Mouse (Mus musculus) midbrain, embryonic 11.5 days (tissue): ENCODE measurements at regions not wholly inside any gene's neighbourhood (a gene's known extent, or its start where the extent isn't known, plus 50 kb on each side); places are given as distances from the start of the nearest gene placed in this dataset.

ENCODE experiments used
- ATAC-seq: fragments of 200-750 bp; cut with Nextera tagmentation; 2 replicates; pipeline ENCODE4 v1.8.0; 2017; ENCODE audit warnings: moderate TSS enrichment, moderate library complexity; ENCODE audit not compliant: low FRiP score
- DNase-seq: peaks from one replicate; pipeline ENCODE4 v3.0.0; 2015; ENCODE audit warnings: low spot score; ENCODE audit errors: missing footprints
- H3K27ac ChIP-seq: fragments of 300-500 bp; sonication (generic); 2 replicates; pipeline ENCODE4 v1.5.1; 2014; ENCODE audit warnings: low read depth, low read length
- H3K27me3 ChIP-seq: fragments of 300-500 bp; sonication (generic); 2 replicates; pipeline ENCODE4 v1.6.1; 2014; ENCODE audit warnings: mild to moderate bottlenecking, low read length, moderate library complexity, mixed read lengths; ENCODE audit not compliant: control insufficient read depth, insufficient read depth
- H3K36me3 ChIP-seq: fragments of 300-500 bp; sonication (generic); 2 replicates; pipeline ENCODE4 v1.6.1; 2014; ENCODE audit warnings: mild to moderate bottlenecking, low read length, moderate library complexity, mixed read lengths; ENCODE audit not compliant: control insufficient read depth, insufficient read depth
- H3K4me1 ChIP-seq: fragments of 300-500 bp; sonication (generic); 2 replicates; pipeline ENCODE4 v1.6.1; 2014; ENCODE audit warnings: low read length; ENCODE audit not compliant: control insufficient read depth, insufficient read depth
- H3K4me2 ChIP-seq: fragments of 300-500 bp; sonication (generic); 2 replicates; pipeline ENCODE4 v1.6.1; 2014; ENCODE audit warnings: mild to moderate bottlenecking, moderate library complexity
- H3K4me3 ChIP-seq: fragments of 300-500 bp; sonication (generic); 2 replicates; pipeline ENCODE4 v1.5.1; 2014; ENCODE audit warnings: low read depth, low read length
- H3K9ac ChIP-seq: fragments of 300-500 bp; sonication (generic); 2 replicates; pipeline ENCODE4 v1.6.1; 2014; ENCODE audit warnings: low read length
- H3K9me3 ChIP-seq: fragments of 300-500 bp; sonication (generic); 2 replicates; pipeline ENCODE4 v1.6.1; 2016; ENCODE audit warnings: low read length; ENCODE audit not compliant: control insufficient read depth
- WGBS: fragments of 180-500 bp; shearing (Covaris S2); extraction: QIAGEN DNeasy Blood & Tissue Kit; methylation state at CpG from one replicate; pipeline ENCODE4 v1.1.7; 2014; 5-methylcytosine and 5-hydroxymethylcytosine counted together

GRCm38 (mm10) chr7:68906771-68907395, 157.8 kb upstream of the Arrdc4 start:
- H3K4me1 ChIP-seq: no peaks in the 10 kb centered on the region; the same call in 1 of the 2 replicates
- WGBS: 61% methylated on average over 8 of the region's 8 CpGs
- no peaks in the 10 kb centered on the region for H3K36me3 ChIP-seq
- ATAC-seq (no peak), DNase-seq (peak; percentile 74)
- no peak overlapping the region for H3K27ac ChIP-seq
- H3K4me3 ChIP-seq: no peak overlapping the region
- no peak overlapping the region for H3K4me2 ChIP-seq
- no peaks in the 10 kb centered on the region for H3K9me3 ChIP-seq
- no peaks in the 10 kb centered on the region for H3K27me3 ChIP-seq
- no peak overlapping the region for H3K9ac ChIP-seq

- no peak overlapping the region for H3K9ac ChIP-seq
- no peaks in the 10 kb centered on the region; the same call in 1 of the 2 replicates for H3K4me1 ChIP-seq
- no peaks in the 10 kb centered on the region for H3K27me3 ChIP-seq
- H3K36me3 ChIP-seq: no peaks in the 10 kb centered on the region
- no peak overlapping the region for H3K4me2 ChIP-seq
- WGBS: 93% methylated on average over 4 of the region's 4 CpGs
- H3K27ac ChIP-seq: no peak overlapping the region
- H3K9me3 ChIP-seq: no peaks in the 10 kb centered on the region
- H3K4me3 ChIP-seq: no peak overlapping the region
- ATAC-seq: no peak
- peak; percentile 72 for DNase-seq
Observed at GRCm38 (mm10) chr7:68905793-68906192, 156.8 kb upstream of the Arrdc4 start.

GRCm38 (mm10) chr7:68886173-68886572, 137.1 kb upstream of the Arrdc4 start:
- Histone ChIP-seq H3K9me3 (no peaks in the 10 kb centered on the region), H3K4me3 (no peak overlapping the region)
- ATAC-seq: no peak

GRCm38 (mm10) chr7:68873008-68873407, 124.0 kb upstream of the Arrdc4 start:
- H3K4me1 ChIP-seq: no peaks in the 10 kb centered on the region
- H3K36me3 ChIP-seq: no peaks in the 10 kb centered on the region

More at GRCm38 (mm10) chr7:68886173-68886572, 137.1 kb upstream of the Arrdc4 start:
- Histone ChIP-seq H3K36me3 (no peaks in the 10 kb centered on the region), H3K27ac (no peak overlapping the region), H3K4me1 (no peaks in the 10 kb centered on the region), H3K27me3 (no peaks in the 10 kb centered on the region), H3K9ac (no peak overlapping the region), H3K4me2 (no peak overlapping the region)
- DNase-seq: no peak

GRCm38 (mm10) chr7:68864322-68865031, 115.4 kb upstream of the Arrdc4 start:
- H3K27me3 ChIP-seq: no peaks in the 10 kb centered on the region
- H3K4me2 ChIP-seq: no peak overlapping the region
- H3K4me3 ChIP-seq: no peak overlapping the region
- no peaks in the 10 kb centered on the region for H3K36me3 ChIP-seq
- ATAC-seq (no peak), DNase-seq (no peak)
- 74% methylated on average over 7 of the region's 7 CpGs for WGBS
- no peaks in the 10 kb centered on the region for H3K9me3 ChIP-seq
- H3K27ac ChIP-seq: no peak overlapping the region
- H3K9ac ChIP-seq: no peak overlapping the region
- no peaks in the 10 kb centered on the region for H3K4me1 ChIP-seq

More at GRCm38 (mm10) chr7:68873008-68873407, 124.0 kb upstream of the Arrdc4 start:
- Histone ChIP-seq H3K27ac (no peak overlapping the region), H3K27me3 (no peaks in the 10 kb centered on the region), H3K4me2 (no peak overlapping the region), H3K9me3 (no peaks in the 10 kb centered on the region), H3K9ac (no peak overlapping the region), H3K4me3 (no peak overlapping the region)
- 78% methylated on average over 5 of the region's 5 CpGs for WGBS
- ATAC-seq (no peak), DNase-seq (no peak)

GRCm38 (mm10) chr7:68858471-68859210, 109.6 kb upstream of the Arrdc4 start:
- Histone ChIP-seq H3K9me3 (no peaks in the 10 kb centered on the region), H3K4me1 (no peaks in the 10 kb centered on the region), H3K4me2 (no peak overlapping the region), H3K4me3 (no peak overlapping the region), H3K27me3 (no peaks in the 10 kb centered on the region), H3K36me3 (no peaks in the 10 kb centered on the region), H3K27ac (no peak overlapping the region), H3K9ac (no peak overlapping the region)
- 63% methylated on average over 2 of the region's 2 CpGs for WGBS
- ATAC-seq (no peak), DNase-seq (no peak)

- H3K9me3 ChIP-seq: no peaks in the 10 kb centered on the region
- no peak overlapping the region for H3K27ac ChIP-seq
- no peaks in the 10 kb centered on the region for H3K27me3 ChIP-seq
- no peak for DNase-seq
- no peaks in the 10 kb centered on the region for H3K36me3 ChIP-seq
- H3K4me3 ChIP-seq: no peak overlapping the region
- WGBS: 59% methylated on average over 3 of the region's 3 CpGs
- H3K4me1 ChIP-seq: no peaks in the 10 kb centered on the region
- no peak overlapping the region for H3K9ac ChIP-seq
- no peak for ATAC-seq
- H3K4me2 ChIP-seq: no peak overlapping the region
Observed at GRCm38 (mm10) chr7:68851981-68852575, 103.0 kb upstream of the Arrdc4 start.

- 88% methylated on average over 7 of the region's 7 CpGs for WGBS
- no peak overlapping the region for H3K4me2 ChIP-seq
- no peak for ATAC-seq
- no peaks in the 10 kb centered on the region for H3K27me3 ChIP-seq
- H3K9ac ChIP-seq: no peak overlapping the region
- no peaks in the 10 kb centered on the region for H3K9me3 ChIP-seq
- H3K27ac ChIP-seq: no peak overlapping the region
- no peaks in the 10 kb centered on the region for H3K36me3 ChIP-seq
- no peaks in the 10 kb centered on the region for H3K4me1 ChIP-seq
- DNase-seq: no peak
- H3K4me3 ChIP-seq: no peak overlapping the region
Observed at GRCm38 (mm10) chr7:68844606-68845005, 95.6 kb upstream of the Arrdc4 start.

GRCm38 (mm10) chr7:68843374-68843773, 94.3 kb upstream of the Arrdc4 start:
- WGBS: 55% methylated on average over 4 of the region's 4 CpGs
- no peaks in the 10 kb centered on the region for H3K9me3 ChIP-seq
- DNase-seq (no peak), ATAC-seq (no peak)
- H3K27me3 ChIP-seq: no peaks in the 10 kb centered on the region
- no peak overlapping the region for H3K9ac ChIP-seq
- H3K4me1 ChIP-seq: no peaks in the 10 kb centered on the region
- H3K36me3 ChIP-seq: no peaks in the 10 kb centered on the region
- H3K4me2 ChIP-seq: no peak overlapping the region
- H3K4me3 ChIP-seq: no peak overlapping the region
- H3K27ac ChIP-seq: no peak overlapping the region
